Mouse (Mus musculus): ENCODE data around the gene Xpo1. TPM values are rescaled to one million over a fixed set of nuclear protein-coding genes. Genes with fewer than 3 reads are reported as not detected.
A peak's percentile ranks its signal among the peaks of the same experiment; 100 is the strongest.
"Not testable (repeated sequence)": the region's sequence is repeated elsewhere in the genome, so short reads cannot be mapped to it uniquely, and the experiment has no call there.

The Xpo1 gene
- polyA plus RNA-seq, 1 experiment from 2014 or later = 78.8 TPM

- Histone ChIP-seq H3K36me3 (no peaks in the 10 kb centered on the region; the same call in 1 of the 2 replicates), H3K4me1 (no peaks in the 10 kb centered on the region), H3K27ac (no peak overlapping the region), H3K4me2 (no peak overlapping the region), H3K9ac (no peak overlapping the region), H3K4me3 (replicated peaks) (no peak overlapping the region), H3K9me3 (no peaks in the 10 kb centered on the region), H3K27me3 (replicated peaks) (no peaks in the 10 kb centered on the region)
- no peak for ATAC-seq (ENCODE audit: insufficient read depth, low FRiP score, low read depth)
- 68% methylated on average over 1 of the region's 1 CpGs for WGBS
Observed at GRCm38 (mm10) chr11:23303126-23303525, 47.3 kb downstream of the Xpo1 start.

GRCm38 (mm10) chr11:23305101-23305672, 49.3 kb downstream of the Xpo1 start:
- peak overlapping the region; percentile 98 for H3K27ac ChIP-seq
- not testable (repeated sequence) for H3K4me1 ChIP-seq; ATAC-seq (ENCODE audit: insufficient read depth, low FRiP score, low read depth); H3K36me3 ChIP-seq; H3K27me3 ChIP-seq (replicated peaks); H3K9me3 ChIP-seq
- peak overlapping the region; percentile 95 for H3K4me3 ChIP-seq (replicated peaks)
- H3K9ac ChIP-seq = peak overlapping the region; percentile 83; the same call in 1 of the 2 replicates
- peak overlapping the region; percentile 68 for H3K4me2 ChIP-seq
- 33% methylated on average over 10 of the region's 10 CpGs for WGBS

GRCm38 (mm10) chr11:23305673-23306608, 50.1 kb downstream of the Xpo1 start:
- WGBS = under 1% methylated on average over 56 of the region's 98 CpGs
- Histone ChIP-seq H3K9me3 (no peaks in the 10 kb centered on the region), H3K4me1 (peaks cover 9% of the 10 kb centered on the region; the same call in 1 of the 2 replicates), H3K36me3 (no peaks in the 10 kb centered on the region), H3K27ac (peak overlapping the region; percentile 98), H3K27me3 (replicated peaks) (no peaks in the 10 kb centered on the region), H3K4me3 (replicated peaks) (peak overlapping the region; percentile 95), H3K9ac (peak overlapping the region; percentile 95), H3K4me2 (peak overlapping the region; percentile 68)
- ATAC-seq (ENCODE audit: insufficient read depth, low FRiP score, low read depth) = peak; percentile 97

- H3K36me3 ChIP-seq = no peaks in the 10 kb centered on the region
- H3K27ac ChIP-seq = peak within 1 kb of the TSS; percentile 98
- under 1% methylated on average over 46 of the region's 80 CpGs for whole genome bisulfite sequencing
- peak; percentile 57 for ATAC-seq (ENCODE audit: insufficient read depth, low FRiP score, low read depth)
- peak within 1 kb of the TSS; percentile 95 for H3K9ac ChIP-seq
- peaks cover 9% of the 10 kb centered on the region; the same call in 1 of the 2 replicates for H3K4me1 ChIP-seq
- no peaks in the 10 kb centered on the region for H3K27me3 ChIP-seq (replicated peaks)
- peak within 1 kb of the TSS; percentile 68 for H3K4me2 ChIP-seq
- no peaks in the 10 kb centered on the region for H3K9me3 ChIP-seq
- H3K4me3 ChIP-seq (replicated peaks) = peak within 1 kb of the TSS; percentile 95
Observed at GRCm38 (mm10) chr11:23306764-23307565, 51.1 kb downstream of the Xpo1 start, which contains the start of gene Usp34. Gene Usp34, plus strand, starts transcription at chr11:23306895.

- peak overlapping the region; percentile 52 for H3K4me2 ChIP-seq
- peak overlapping the region; percentile 95; the same call in 1 of the 2 replicates for H3K9ac ChIP-seq
- H3K27ac ChIP-seq = peak overlapping the region; percentile 98
- H3K4me3 ChIP-seq (replicated peaks) = peak overlapping the region; percentile 95
- WGBS = 2% methylated on average over 6 of the region's 6 CpGs
- no peaks in the 10 kb centered on the region for H3K9me3 ChIP-seq
- no peaks in the 10 kb centered on the region for H3K27me3 ChIP-seq (replicated peaks)
- H3K4me1 ChIP-seq = peaks cover 9% of the 10 kb centered on the region; the same call in 1 of the 2 replicates
- ATAC-seq (ENCODE audit: insufficient read depth, low FRiP score, low read depth) = no peak
- H3K36me3 ChIP-seq = no peaks in the 10 kb centered on the region
Observed at GRCm38 (mm10) chr11:23307566-23307920, 51.7 kb downstream of the Xpo1 start.

- H3K27me3 ChIP-seq (replicated peaks) = no peaks in the 10 kb centered on the region
- peaks cover 5% of the 10 kb centered on the region; the same call in 1 of the 2 replicates for H3K4me1 ChIP-seq
- H3K36me3 ChIP-seq = peaks cover 2% of the 10 kb centered on the region; the same call in 1 of the 2 replicates
- WGBS = 71% methylated on average over 1 of the region's 1 CpGs
- peak; percentile 65; the same call in 1 of the 2 replicates for ATAC-seq (ENCODE audit: insufficient read depth, low FRiP score, low read depth)
- no peak overlapping the region for H3K27ac ChIP-seq
- no peak overlapping the region for H3K4me2 ChIP-seq
- H3K9me3 ChIP-seq = no peaks in the 10 kb centered on the region
- no peak overlapping the region for H3K4me3 ChIP-seq (replicated peaks)
- H3K9ac ChIP-seq = no peak overlapping the region
Observed at GRCm38 (mm10) chr11:23313496-23313895, 57.7 kb downstream of the Xpo1 start.

GRCm38 (mm10) chr11:23329413-23329812, 73.6 kb downstream of the Xpo1 start:
- Histone ChIP-seq H3K9ac (no peak overlapping the region), H3K4me1 (no peaks in the 10 kb centered on the region), H3K27ac (no peak overlapping the region), H3K9me3 (no peaks in the 10 kb centered on the region), H3K4me2 (no peak overlapping the region), H3K4me3 (replicated peaks) (no peak overlapping the region), H3K27me3 (replicated peaks) (no peaks in the 10 kb centered on the region), H3K36me3 (no peaks in the 10 kb centered on the region)
- WGBS = 73% methylated on average over 2 of the region's 2 CpGs
- no peak for ATAC-seq (ENCODE audit: insufficient read depth, low FRiP score, low read depth)

- no peaks in the 10 kb centered on the region for H3K4me1 ChIP-seq
- ATAC-seq (ENCODE audit: insufficient read depth, low FRiP score, low read depth) = no peak
- 85% methylated on average over 3 of the region's 3 CpGs for WGBS
- no peaks in the 10 kb centered on the region for H3K27me3 ChIP-seq (replicated peaks)
- no peak overlapping the region for H3K27ac ChIP-seq
- no peaks in the 10 kb centered on the region for H3K9me3 ChIP-seq
- no peak overlapping the region for H3K4me3 ChIP-seq (replicated peaks)
- H3K36me3 ChIP-seq = no peaks in the 10 kb centered on the region
- no peak overlapping the region for H3K4me2 ChIP-seq
- no peak overlapping the region for H3K9ac ChIP-seq
Observed at GRCm38 (mm10) chr11:23332136-23332535, 76.3 kb downstream of the Xpo1 start.

- ATAC-seq (ENCODE audit: insufficient read depth, low FRiP score, low read depth) = no peak
- no peak overlapping the region for H3K27ac ChIP-seq
- H3K4me1 ChIP-seq = no peaks in the 10 kb centered on the region
- no peak overlapping the region for H3K4me3 ChIP-seq (replicated peaks)
- H3K36me3 ChIP-seq = no peaks in the 10 kb centered on the region
- no peak overlapping the region for H3K4me2 ChIP-seq
- WGBS = 65% methylated on average over 1 of the region's 1 CpGs
- no peak overlapping the region for H3K9ac ChIP-seq
- H3K9me3 ChIP-seq = no peaks in the 10 kb centered on the region
- H3K27me3 ChIP-seq (replicated peaks) = no peaks in the 10 kb centered on the region
Observed at GRCm38 (mm10) chr11:23335160-23335559, 79.3 kb downstream of the Xpo1 start.

Measured in stomach, embryonic 15.5 days (tissue).